Mouse (Mus musculus) right cerebral cortex, postnatal 14 days (tissue): Measurements from ENCODE around the gene Fam209.

Experiments used
- DNase-seq: peaks from one replicate; pipeline ENCODE4 v3.0.0; 2022

The Fam209 gene

DNA sequence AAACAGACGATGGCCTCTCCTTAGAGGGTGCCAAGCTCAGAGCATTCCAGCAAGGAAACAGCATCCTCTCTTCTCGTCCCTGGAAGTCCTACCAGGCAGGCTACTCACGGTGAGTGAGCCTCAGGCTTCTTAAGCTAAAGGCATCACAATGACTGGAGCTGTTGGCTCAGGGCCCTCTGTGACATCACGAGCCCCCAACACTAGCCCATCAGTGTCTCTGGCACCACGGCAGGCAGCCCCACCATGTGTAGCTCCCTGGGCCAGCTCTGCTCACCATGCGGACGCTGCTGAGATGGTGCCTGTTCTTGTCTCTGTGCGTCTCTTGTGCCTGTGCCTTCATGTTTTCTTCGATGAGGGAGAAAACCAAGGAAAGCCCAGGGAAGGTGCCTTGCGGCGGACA is at the start of gene Fam209:
TSS of gene Fam209 (plus strand) at position 203 of the 400 bp plus-strand sequence.
- no peak for DNase-seq

DNA sequence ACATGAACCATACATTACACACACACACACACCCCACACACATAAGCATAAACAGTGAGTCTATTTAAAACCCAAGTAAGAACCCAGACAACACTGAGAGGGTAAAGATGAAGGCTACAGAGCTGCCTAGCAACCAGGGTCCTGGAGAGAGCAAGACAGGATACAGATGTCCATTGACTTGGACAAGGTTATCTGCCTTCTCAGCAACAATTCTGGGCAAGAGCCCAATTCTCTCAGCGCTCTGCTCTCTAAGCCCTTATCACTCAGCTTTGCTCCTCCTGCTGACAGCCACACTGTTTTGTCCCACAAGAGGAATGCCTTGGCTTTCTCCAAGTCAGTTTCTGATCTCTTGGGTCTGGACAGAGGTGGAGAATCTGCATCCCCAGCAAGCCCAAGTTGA is 41.7 kb upstream of the Fam209 start:
- no peak for DNase-seq

DNA sequence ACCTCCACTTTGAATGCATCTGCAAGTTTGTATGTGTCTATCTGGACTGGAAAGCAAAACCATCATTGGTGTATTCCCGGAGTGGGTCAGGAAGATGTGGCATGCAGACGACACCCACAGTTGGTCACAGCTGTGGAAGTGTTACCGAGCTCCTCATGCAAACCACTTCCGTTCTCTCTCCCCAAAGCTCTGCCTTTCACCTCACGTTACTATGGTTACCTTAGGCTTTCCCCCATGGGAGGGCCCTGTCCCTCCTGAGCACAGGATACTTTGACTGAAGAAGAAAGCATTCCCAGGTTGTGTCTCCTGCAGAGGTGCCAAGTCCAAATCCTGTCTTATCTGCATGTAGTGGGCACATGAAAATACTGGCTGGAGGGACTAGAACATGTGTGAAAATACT is 38.6 kb upstream of the Fam209 start:
- DNase-seq, result no peak

DNA sequence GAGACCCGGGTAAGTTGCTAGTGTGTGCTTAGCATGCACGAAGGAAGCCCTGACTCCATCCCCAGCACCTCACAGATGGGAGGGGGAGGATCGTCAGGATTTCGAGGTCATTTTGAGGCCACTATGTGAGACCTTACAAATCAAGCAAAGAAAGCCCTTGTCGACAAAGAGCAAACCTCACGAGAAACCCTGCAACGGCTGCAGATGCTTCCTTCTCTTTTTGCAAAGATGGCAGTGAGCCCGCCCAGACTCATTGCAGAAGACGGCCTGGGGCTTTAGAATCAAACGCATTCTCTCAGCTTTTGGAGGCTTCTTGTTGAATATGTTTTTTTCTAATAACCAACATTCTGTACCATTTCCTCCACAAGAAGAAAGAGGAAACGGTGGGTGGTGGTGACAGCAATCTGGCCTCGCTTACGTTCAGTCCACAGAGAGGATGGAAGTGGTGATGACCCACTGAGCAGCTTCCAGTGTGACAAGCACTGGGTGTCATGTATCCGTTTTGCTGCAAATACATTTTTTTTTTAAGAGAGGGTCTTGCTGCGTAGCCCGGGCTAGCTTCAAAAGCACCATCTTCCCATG is 34.9 kb upstream of the Fam209 start:
- DNase-seq, result no peak

DNA sequence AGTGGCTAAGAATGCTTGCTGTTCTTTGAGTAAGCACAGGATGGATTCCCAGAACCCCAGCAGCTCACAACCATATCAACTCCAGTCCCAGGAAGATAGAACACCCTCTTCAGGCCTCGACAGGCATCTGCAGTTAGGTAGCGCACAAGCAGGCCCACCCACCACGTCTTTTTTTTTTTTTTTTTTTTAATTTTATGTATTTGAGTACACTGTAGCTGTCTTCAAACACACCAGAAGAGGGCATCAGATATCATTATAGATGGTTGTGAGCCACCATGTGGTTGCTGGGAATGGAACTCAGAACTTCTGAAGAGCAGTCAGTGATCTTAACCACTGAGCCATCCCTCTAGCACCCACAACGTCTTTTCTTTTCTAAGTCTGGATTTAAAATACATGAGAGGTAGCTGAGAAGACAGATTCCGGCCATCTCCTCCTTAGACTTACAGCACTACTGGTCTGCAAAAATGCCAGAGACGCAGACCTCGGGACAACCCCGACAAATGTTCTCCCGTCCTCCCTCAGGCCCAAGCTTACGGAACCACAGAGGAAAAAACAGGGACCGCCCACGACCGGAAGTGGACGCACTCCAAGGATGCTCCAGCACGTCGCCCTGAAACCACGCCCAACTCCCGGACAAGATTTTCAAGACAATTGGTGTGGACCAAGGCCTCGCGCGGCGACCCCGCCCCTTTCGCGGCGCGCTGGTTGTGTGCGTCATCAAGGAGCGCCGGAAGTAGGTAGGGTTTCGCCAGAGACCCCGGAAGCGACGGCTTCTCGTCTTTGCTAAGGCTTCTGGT is 32.3 kb upstream of the Fam209 start, which contains the start of gene Rtf2:
TSS of gene Rtf2 (plus strand) at position 714 of the 797 bp plus-strand sequence.
- DNase-seq, result peak; percentile 99

DNA sequence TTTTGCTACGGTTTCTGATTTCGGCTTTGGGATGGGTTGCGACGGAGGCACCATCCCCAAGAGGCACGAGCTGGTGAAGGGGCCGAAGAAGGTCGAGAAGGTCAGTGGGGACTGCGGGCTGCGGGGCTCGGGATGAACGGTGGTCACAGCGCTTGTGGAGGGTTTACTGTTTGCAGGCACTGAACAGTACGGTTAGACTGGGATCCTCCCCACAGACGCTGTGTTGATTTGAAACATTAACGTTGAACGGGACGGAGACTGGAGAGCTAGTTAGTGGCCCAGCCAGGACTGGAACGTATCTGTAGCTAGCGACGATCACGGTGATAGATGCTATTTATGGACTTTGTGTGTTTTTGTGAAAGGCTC is 31.7 kb upstream of the Fam209 start:
- DNase-seq, result no peak

DNA sequence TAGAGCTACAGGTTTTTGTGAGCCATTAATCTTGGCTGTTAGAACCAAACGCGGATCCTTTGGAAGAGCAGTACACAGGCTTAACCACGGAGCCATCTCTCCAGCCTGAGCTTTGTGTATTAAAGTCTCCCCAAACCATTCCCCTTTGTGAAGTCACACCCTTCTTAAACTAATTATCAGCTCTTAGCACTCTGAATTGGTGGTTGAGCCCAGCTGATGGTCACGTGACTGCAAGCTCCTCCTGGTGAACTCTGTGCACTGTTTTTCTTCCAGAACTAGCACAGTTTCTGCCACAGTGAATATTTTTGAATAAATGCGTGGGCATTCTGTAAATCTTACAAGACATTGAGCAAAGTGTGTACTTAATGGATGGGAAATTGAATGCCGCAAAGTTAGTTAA is 31.1 kb upstream of the Fam209 start:
- no peak for DNase-seq

DNA sequence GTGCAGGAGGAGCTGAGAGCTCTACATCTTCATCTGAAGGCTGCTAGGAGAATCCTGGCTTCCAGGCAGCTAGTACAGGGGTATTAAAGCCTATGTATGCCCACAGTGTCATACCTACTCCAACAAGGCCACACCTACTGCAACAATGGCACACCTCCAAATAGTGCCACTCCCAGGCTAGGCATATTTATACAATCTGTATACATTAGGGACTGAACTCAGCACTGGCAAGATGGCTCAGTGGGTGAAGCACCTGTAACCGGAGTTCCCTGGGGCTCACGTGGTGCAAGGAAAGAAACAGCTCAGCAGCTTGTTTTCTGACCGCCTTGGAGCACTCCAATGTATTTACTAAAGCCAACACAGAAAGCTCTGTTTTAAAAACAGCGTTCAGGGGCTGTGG is 26.7 kb upstream of the Fam209 start:
- DNase-seq, result no peak

DNA sequence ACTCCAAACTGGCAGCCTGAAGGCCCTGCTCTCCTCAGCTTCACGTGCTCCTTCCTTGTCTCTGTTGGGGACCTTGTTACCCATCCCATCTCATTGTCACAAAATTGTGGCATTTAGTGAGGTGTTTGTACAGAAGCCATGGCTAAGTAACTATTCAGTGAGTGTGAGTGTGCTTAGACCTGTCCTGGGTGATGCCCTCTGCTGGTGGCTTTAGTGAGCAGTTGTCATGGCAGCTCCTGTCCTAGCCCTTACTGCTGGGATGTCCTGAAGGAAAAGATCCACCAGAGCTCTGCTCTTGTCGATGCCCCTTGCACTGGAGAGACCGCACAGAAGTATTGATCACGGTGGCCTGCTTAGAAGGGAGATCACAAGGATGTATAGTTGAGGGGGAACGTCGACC is 25.0 kb upstream of the Fam209 start:
- peak; percentile 29 for DNase-seq

DNA sequence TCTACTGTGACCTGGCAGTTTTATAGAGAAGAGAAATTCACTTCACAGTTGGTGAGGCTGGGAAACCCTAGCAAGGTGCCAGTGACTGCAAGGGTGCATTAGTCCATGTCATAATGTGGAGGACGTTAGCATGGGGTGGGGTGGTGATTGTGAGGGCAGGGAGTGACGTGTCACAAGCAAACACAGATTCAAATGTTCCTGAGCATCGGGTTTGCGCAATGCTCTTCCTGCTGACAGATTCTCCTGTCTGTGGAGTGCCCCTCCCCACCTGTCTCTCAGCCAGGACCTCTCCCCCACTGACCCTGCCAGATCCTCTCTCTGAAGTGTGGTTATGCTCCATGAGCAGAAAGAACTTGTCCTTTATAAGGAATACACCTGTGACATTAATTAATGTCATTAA is 24.0 kb upstream of the Fam209 start:
- DNase-seq, result no peak

DNA sequence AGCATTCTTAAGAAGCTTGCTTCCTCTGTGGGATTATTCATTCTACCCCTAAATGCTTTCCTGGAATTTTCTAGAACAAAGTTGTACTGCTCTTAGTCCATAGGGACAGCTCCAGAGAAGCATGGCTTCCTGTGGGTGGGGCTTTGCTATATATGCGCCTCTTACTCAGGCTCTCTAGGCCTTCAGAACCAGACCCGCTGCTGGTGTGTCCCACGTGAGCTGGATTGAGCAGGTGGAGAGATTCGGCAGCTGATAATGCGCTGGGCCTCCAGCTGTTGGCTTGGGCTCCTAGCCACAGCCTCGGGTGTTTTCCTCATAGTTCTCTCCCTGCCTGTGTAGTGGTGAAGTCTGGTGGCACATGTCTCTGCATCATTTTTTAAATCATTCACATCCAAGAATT is 21.7 kb upstream of the Fam209 start:
- no peak for DNase-seq

DNA sequence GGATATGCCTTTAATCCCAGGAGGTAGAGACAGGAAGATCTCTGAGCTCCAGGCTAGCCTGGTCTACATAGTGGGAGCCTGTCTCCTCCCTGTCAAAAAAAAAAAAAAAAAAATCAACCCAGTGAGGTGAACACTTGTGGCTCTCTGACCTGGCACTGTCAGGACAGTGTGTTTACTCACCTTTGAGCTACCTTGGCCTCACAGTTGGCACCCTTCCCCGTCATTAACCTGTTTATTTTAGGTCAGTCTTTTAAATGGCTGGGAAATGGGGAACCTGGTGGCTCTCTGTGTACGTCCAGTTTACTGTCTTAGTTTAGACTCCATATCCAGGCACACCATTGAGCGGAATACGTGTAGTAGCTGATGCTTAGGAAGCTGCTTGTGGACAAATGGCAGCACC is 20.3 kb upstream of the Fam209 start:
- DNase-seq, result no peak

DNA sequence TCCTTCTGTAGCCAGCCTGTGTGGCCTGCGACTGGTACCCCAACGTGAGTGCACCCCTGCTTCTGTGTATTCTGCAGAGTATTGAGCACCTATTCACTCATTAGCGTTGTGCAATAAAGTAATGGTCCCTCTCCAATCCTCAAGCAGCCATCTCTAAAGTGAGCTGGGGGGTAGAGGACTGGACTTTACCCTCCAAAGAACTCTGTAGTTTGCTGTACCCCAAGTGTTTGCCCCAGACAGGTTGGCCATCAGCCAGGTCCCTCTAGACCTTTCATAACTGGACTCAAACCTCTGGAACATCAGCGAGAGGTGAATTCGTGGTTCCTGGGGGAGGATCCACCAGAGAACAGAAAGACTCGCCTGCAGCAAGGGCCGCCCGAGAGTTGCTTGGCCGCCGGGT is 19.9 kb upstream of the Fam209 start:
- DNase-seq, result no peak

DNA sequence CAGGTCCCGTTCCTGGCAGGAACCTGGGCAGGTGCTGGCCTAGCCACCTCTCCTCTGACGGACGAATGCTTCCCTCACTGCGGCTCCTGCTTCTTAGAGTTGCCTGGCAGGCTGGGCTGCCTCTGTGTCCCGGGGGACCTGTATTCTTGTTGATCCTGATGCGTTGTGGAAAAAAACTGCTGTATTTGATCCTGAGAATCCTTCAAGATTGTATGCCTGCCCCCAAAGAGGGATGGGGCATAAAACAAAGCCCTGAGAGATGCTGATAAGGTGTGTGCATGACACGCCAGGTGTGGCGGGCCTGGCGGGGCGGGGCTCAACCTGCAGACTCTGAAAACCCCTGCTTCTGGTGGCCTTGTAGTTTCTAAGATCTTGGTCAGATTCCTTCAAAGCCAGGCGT is 13.8 kb upstream of the Fam209 start, which contains the start of gene Gcnt7:
TSS of gene Gcnt7 (minus strand) at position 101 of the 400 bp plus-strand sequence.
- no peak for DNase-seq

DNA sequence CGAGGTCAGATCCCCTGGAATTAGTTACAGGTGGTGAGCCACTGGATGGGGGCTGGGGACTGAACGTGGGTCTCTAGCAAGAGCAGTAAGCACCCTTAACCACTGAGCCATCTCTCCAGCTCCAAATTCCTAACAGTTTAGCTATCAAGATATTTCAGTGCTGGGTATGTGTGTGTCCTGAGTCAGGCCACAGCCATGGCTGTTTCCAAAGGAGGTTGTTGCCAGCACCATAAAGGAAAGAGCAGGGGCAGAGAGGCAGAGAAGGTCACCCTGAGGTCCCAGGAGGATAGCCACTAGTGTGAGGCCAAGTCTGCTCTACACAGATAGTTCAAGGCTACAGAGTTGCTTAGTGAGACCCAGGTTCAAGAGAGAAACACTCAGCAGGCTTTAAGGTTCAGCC is 11.7 kb upstream of the Fam209 start:
- no peak for DNase-seq

DNA sequence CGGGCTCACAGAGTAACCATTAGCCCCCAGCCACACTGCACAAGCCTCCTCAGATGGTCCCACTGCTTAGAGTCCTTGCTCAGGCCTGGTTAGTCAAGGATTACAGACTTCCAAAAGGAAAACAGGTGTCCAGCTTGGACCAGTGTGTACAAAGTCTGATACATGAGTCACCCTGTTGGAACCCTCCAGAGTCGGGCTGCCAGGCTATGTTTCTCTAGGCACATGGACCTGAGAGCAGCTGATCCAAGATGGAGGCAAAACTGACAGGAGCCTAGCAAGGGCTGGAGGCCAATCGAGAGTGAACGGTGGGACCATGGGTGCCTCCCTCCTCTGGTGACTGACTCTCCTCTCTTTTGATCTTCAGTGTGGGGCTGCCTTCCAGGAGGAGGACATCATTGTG is 9.5 kb upstream of the Fam209 start:
- no peak for DNase-seq

DNA sequence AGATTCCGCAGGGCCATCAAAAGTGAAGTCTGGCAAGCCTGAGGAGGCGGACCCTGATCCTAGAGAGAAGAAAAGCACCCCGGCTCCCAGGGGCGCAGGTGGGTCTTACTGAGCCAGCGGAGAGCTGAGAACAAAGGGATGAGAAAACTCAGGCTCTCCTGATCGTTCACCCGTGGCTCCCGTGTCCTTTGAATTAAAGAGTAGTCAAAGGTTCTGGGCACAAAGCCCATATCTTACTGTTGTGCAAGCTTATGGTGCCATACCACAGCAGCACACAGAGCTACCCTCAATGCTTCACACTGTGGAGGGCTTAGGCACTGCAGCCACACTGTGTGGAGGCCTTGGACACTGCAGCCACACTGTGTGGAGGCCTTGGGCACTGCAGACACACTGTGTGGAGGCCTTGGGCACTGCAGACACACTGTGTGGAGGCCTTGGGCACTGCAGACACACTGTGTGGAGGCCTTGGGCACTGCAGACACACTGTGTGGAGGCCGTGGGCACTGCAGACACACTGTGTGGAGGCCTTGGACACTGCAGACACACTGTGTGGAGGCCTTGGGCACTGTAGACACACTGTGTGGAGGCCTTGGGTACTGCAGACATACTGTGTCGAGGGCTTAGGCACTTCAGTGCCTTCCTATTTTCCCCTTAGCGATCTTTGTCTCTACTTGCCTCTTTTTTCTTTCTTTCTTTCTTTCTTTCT is 5.7 kb upstream of the Fam209 start:
- no peak for DNase-seq

DNA sequence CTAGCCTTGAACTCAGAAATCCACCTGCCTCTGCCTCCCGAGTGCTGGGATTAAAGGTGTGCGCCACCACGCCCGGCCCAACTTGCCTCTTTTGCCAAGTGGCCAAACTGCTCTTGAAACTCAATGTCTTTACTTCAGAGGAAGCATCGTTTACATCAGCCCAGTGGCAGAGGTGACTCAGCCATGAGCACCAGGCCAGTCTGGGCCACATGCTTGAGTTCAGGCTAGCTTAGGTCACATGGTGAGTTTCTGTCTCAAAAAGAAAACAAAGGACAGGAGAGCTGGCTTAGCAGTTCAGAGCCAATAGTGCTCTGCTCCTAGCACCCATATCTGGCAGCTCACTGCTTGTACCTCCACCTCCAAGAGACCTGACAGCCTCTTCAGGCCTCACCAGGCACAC is 5.1 kb upstream of the Fam209 start:
- DNase-seq, result no peak

DNA sequence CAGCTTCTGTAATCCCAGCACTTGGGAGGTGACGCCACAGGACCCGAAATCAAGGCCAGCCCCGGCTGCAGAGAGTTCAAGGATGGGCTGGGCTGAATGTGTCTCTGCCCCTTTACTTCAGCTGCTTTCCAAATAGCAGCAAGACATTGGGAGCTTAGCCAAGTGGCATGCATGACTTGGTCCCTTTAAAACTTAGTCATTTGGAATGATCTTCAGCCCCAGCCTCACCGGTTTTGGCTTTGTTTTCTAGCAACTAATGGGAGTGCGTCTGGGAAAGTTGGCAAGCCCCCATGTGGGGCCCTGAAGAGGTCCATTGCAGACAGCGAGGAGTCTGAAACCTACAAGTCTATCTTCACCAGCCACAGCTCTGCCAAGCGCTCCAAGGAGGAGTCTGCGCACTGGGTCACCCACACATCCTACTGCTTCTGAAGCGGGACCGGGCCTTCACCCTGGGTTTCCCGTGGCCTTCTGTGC is 3.9 kb upstream of the Fam209 start:
- DNase-seq, result no peak

DNA sequence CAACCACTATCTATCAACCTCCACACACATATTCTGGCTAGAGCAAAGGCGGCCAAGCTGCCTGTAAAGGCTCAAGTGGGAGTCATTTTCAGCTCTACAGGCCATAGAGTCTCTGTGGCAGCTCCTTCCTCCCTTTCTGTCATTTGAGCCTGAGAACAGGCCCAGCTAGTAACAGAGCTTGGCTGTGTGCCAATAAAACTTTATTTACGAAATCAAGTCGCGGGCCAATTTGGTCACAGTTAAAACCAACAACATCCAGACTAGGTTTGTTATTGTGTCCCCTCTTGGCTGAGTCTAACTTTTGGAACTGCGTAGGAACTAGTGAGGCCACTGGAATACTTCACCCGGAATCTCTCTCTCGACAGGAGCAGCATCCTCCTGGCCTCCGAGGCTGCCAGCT is 1.3 kb downstream of the Fam209 start:
- no peak for DNase-seq

DNA sequence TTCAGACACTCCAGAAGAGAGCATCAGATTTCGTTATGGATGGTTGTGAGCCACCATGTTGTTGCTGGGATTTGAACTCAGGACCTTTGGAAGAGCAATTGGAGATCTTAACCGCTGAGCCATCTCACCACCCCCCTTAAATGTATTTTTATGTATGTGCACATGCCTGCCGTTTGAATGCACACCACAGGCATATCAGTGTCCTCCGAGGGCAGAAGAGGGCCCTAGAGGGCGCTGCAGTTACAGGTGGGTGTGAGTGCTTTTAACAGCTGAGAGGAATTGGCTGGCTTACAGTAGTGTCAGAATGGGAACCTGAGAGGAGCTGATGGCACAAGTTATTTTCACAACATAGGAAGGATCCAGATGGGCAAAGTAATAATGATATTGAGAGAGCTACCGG is 2.6 kb downstream of the Fam209 start:
- peak; percentile 46 for DNase-seq

DNA sequence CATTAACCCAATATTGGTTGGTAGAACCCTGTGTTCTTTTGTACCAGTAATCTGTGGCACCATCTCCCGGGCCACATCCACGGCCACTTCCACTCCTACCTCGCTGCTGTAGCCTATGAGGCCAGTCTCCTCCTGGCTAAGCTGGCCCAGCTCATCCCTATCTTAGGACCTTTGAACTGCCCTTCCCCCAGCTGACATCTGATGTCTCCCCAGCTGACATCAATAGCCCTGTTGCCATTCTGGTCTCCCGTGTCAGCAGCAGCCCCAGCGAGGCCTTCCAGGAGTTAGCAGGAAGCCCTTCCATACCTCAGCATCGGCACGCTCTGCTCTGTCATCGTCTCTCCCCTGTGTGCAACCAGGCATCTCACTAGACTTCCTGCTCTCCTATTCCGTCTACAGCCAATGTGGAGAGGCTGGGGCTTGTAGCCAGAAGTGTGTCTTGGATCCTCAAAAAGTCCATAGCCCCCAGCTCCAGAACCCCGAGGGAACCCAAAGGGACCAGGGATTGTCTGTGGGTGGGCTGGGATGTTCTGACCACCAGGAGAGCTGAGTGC is 4.5 kb downstream of the Fam209 start:
- no peak for DNase-seq

DNA sequence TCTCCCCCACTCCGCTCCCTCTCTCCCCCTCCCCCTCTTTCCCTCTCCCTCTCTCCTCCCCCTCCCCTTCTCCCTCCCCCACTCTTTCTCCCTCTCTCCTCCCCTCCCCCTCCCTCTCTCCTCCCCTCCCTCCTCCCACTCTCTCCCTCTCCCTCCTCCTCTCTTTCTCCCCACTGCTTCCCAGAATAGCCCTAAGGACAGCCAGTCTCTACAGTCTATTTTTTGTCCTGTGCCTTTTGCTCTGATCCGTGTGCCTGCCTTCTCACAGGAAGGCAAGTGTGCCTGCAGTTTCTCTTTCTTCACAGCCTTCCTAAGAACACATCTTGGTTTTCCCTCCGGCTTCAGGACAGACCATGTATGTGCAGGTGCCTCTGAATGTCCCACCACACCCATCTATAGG is 5.0 kb downstream of the Fam209 start:
- DNase-seq, result no peak

DNA sequence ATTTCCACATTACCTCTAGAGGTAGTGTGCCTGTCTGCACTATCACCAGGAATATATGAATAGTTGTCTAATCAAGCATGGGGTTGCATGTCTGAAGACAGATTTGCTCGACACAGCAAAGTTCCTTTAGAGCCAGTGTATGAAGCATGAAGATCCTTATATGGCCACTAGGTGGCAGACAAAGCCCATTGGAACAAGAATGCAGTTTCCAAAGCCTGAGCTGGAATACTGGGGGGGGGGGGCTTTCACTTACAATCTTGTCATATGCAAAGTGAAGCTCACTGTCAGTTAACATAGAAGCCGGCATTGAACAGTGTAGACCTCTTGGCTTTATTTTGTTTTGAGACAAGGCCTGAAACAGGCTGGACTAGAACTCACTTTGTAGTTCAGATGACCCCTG is 5.5 kb downstream of the Fam209 start:
- DNase-seq, result peak; percentile 43
